Mouse (Mus musculus) embryonic facial prominence, embryonic 14.5 days (tissue): ENCODE measurements around the gene Tmprss9. TPM values are rescaled to one million over a fixed set of nuclear protein-coding genes. Genes with fewer than 3 reads are reported as not detected.
"Not testable (repeated sequence)": the region's sequence is repeated elsewhere in the genome, so short reads cannot be mapped to it uniquely, and the experiment has no call there.

Experiments
- ATAC-seq: fragments of 200-750 bp; cut with Nextera tagmentation; 2 replicates; pipeline ENCODE4 v1.8.0; 2017; ENCODE audit warnings: low read depth, moderate number of reproducible peaks, moderate TSS enrichment
- DNase-seq: peaks from one replicate; pipeline ENCODE4 v3.0.0-alpha.2; 2015; ENCODE audit warnings: low spot score
- H3K27ac ChIP-seq: fragments of 300-500 bp; sonication (generic); replicated peaks from 2 replicates; pipeline ENCODE4 v1.5.1; 2014; ENCODE audit warnings: low read depth, mild to moderate bottlenecking, low read length, moderate library complexity
- H3K27me3 ChIP-seq: fragments of 300-500 bp; sonication (generic); replicated peaks from 2 replicates; pipeline ENCODE4 v1.6.1; 2014; ENCODE audit warnings: low read length; ENCODE audit not compliant: control insufficient read depth, insufficient read depth
- H3K36me3 ChIP-seq: fragments of 300-500 bp; sonication (generic); 2 replicates; pipeline ENCODE4 v1.6.1; 2014; ENCODE audit warnings: low read length, mixed read lengths; ENCODE audit not compliant: control insufficient read depth, insufficient read depth
- H3K4me1 ChIP-seq: fragments of 300-500 bp; sonication (generic); 2 replicates; pipeline ENCODE4 v1.6.1; 2014; ENCODE audit warnings: antibody characterized with exemption, low read length; ENCODE audit not compliant: control insufficient read depth, insufficient read depth
- H3K4me2 ChIP-seq: fragments of 300-500 bp; sonication (generic); 2 replicates; pipeline ENCODE4 v1.6.1; 2014; ENCODE audit warnings: low read depth, mild to moderate bottlenecking, low read length, moderate library complexity, mixed read lengths
- H3K4me3 ChIP-seq: fragments of 300-500 bp; sonication (generic); 2 replicates; pipeline ENCODE4 v1.5.1; 2014; ENCODE audit warnings: low read depth, mild to moderate bottlenecking, low read length
- H3K9ac ChIP-seq: fragments of 300-500 bp; sonication (generic); 2 replicates; pipeline ENCODE4 v1.6.1; 2014; ENCODE audit warnings: low read depth, mild to moderate bottlenecking, low read length, moderate library complexity, mixed read lengths
- H3K9me3 ChIP-seq: fragments of 300-500 bp; sonication (generic); 2 replicates; pipeline ENCODE4 v1.6.1; 2016; ENCODE audit warnings: low read length; ENCODE audit not compliant: control insufficient read depth
- WGBS: fragments of 180-500 bp; shearing (Covaris S2); extraction: QIAGEN DNeasy Blood & Tissue Kit; methylation state at CpG from one replicate; pipeline ENCODE4 v1.1.7; 2014; 5-methylcytosine and 5-hydroxymethylcytosine counted together
- polyA plus RNA-seq: library from polyadenylated mRNA; unstranded; fragments of >200 nt; fragmentation: Nextera tagmentation; extraction: Ambion mirVana; gene quantifications from 2 replicates; pipeline ENCODE4 v1.2.1, GENCODE M21; 2014

The Tmprss9 gene
- polyA plus RNA-seq, 1 experiment from 2014 or later: 0.06 TPM

GRCm38 (mm10) chr10:80827063-80827869 is 44.4 kb upstream of the Tmprss9 start:
- ATAC-seq (no peak), DNase-seq (no peak)
- Histone ChIP-seq H3K9ac (peak overlapping the region; percentile 94), H3K27ac (peak overlapping the region; percentile 91), H3K4me2 (peak overlapping the region; percentile 86), H3K4me3 (peak overlapping the region; percentile 81), H3K9me3 (no peaks in the 10 kb centered on the region), H3K4me1 (peaks cover 7% of the 10 kb centered on the region; the same call in 1 of the 2 replicates), H3K36me3 (peaks cover 23% of the 10 kb centered on the region), H3K27me3 (no peaks in the 10 kb centered on the region)
- 8% methylated on average over 26 of the region's 29 CpGs for WGBS

- Histone ChIP-seq H3K27ac (no peak overlapping the region), H3K27me3 (no peaks in the 10 kb centered on the region), H3K4me2 (peak overlapping the region; percentile 86), H3K9ac (peak overlapping the region; percentile 94), H3K9me3 (no peaks in the 10 kb centered on the region), H3K4me1 (peaks cover 7% of the 10 kb centered on the region; the same call in 1 of the 2 replicates), H3K36me3 (peaks cover 23% of the 10 kb centered on the region), H3K4me3 (peak overlapping the region; percentile 81)
- DNase-seq (no peak), ATAC-seq (no peak)
- 67% methylated on average over 10 of the region's 10 CpGs for WGBS
Measured at GRCm38 (mm10) chr10:80827870-80828420, 43.7 kb upstream of the Tmprss9 start.

DNA sequence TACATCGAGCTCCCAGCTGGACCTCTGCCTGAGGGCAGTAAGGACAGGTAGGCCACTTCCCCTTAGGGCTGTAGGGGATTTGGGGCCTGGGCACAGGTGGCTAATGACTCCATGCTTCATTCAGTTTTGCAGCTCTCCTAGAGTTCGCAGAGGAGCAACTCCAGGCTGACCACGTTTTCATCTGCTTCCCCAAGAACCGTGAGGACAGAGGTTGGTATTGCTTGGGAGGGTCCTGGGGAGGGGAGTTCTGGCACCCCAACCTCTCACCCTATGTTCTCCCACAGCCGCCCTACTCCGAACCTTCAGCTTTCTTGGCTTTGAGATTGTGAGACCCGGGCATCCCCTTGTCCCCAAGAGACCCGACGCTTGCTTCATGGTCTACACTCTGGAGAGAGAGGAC is 43.1 kb upstream of the Tmprss9 start:
- not testable (repeated sequence) for DNase-seq, H3K4me1 ChIP-seq, H3K27me3 ChIP-seq, H3K27ac ChIP-seq, H3K9me3 ChIP-seq, H3K9ac ChIP-seq, ATAC-seq
- 74% methylated on average over 6 of the region's 9 CpGs for WGBS
- peaks cover 23% of the 10 kb centered on the region for H3K36me3 ChIP-seq
- H3K4me3 ChIP-seq: peak overlapping the region; percentile 81
- peak overlapping the region; percentile 86 for H3K4me2 ChIP-seq

GRCm38 (mm10) chr10:80829359-80830278 is 42.0 kb upstream of the Tmprss9 start:
- Histone ChIP-seq H3K36me3 (peaks cover 23% of the 10 kb centered on the region), H3K9ac (no peak overlapping the region), H3K27ac (no peak overlapping the region), H3K4me2 (no peak overlapping the region), H3K4me3 (no peak overlapping the region), H3K9me3 (peaks cover 4% of the 10 kb centered on the region; the same call in 1 of the 2 replicates), H3K27me3 (peaks cover 6% of the 10 kb centered on the region), H3K4me1 (peaks cover 7% of the 10 kb centered on the region; the same call in 1 of the 2 replicates)
- ATAC-seq (no peak), DNase-seq (no peak)
- 75% methylated on average over 1 of the region's 1 CpGs for WGBS

DNA sequence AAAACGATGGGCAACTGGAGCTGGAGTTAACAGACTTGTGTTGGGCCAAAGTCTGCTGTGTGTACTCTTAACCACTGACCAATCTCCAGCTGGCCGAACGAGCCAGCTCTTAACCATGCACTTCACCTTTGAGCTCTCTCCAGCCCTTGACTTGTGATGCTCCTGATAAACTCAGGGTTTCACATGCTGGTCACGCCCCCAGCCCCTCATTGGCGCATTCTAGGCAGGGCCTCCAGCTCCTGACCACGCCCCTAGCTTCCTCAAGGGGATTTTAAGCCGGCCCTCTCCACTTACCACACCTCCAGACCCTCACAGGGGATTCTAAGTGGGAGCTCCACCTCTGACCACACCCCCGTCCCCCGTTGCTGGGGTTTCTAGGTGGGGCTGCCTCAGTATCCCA is 40.5 kb upstream of the Tmprss9 start:
- 2% methylated on average over 9 of the region's 9 CpGs for WGBS
- H3K27ac ChIP-seq: no peak overlapping the region
- H3K4me2 ChIP-seq: no peak overlapping the region
- no peak overlapping the region for H3K9ac ChIP-seq
- peaks cover 23% of the 10 kb centered on the region for H3K36me3 ChIP-seq
- DNase-seq (peak; percentile 84), ATAC-seq (no peak)
- H3K27me3 ChIP-seq: peaks cover 21% of the 10 kb centered on the region
- peaks cover 7% of the 10 kb centered on the region; the same call in 1 of the 2 replicates for H3K9me3 ChIP-seq
- no peak overlapping the region for H3K4me3 ChIP-seq
- H3K4me1 ChIP-seq: peaks cover 7% of the 10 kb centered on the region; the same call in 1 of the 2 replicates

GRCm38 (mm10) chr10:80832818-80833217 is 38.8 kb upstream of the Tmprss9 start:
- ATAC-seq (no peak), DNase-seq (no peak)
- Histone ChIP-seq H3K9me3 (peaks cover 7% of the 10 kb centered on the region; the same call in 1 of the 2 replicates), H3K4me3 (no peak overlapping the region), H3K27me3 (peaks cover 25% of the 10 kb centered on the region), H3K4me2 (no peak overlapping the region), H3K9ac (no peak overlapping the region), H3K4me1 (peaks cover 3% of the 10 kb centered on the region; the same call in 1 of the 2 replicates), H3K36me3 (peaks cover 23% of the 10 kb centered on the region), H3K27ac (no peak overlapping the region)
- WGBS: 53% methylated on average over 6 of the region's 7 CpGs

DNA sequence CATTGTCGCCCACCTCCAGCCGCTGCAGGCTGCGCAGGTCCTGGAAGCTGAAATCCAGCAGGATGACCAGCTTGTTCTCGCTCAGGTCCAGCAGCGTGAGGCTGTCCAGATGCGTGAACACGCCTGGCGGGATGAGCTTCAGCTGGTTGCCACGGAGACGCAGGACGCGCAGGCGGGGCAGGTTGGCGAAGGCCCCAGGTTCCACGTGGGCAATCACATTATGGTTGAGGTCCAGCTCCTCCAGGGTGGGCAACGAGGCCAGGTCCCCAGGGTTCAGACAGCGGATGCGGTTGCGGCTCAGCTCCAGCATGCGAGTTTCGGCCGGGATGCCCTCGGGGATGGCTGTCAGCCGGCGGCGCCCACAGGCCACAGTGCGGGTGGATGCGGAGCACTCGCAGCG is 36.0 kb upstream of the Tmprss9 start:
- ATAC-seq: no peak
- Histone ChIP-seq H3K9me3 (peaks cover 7% of the 10 kb centered on the region; the same call in 1 of the 2 replicates), H3K36me3 (peaks cover 1% of the 10 kb centered on the region; the same call in 1 of the 2 replicates), H3K27ac (no peak overlapping the region), H3K4me2 (no peak overlapping the region), H3K4me1 (no peaks in the 10 kb centered on the region), H3K27me3 (peaks cover 25% of the 10 kb centered on the region), H3K4me3 (no peak overlapping the region), H3K9ac (no peak overlapping the region)
- 59% methylated on average over 29 of the region's 30 CpGs for WGBS
- DNase-seq: no peak

GRCm38 (mm10) chr10:80836949-80837379 is 34.7 kb upstream of the Tmprss9 start:
- no peak overlapping the region for H3K27ac ChIP-seq
- no peak overlapping the region for H3K4me3 ChIP-seq
- no peaks in the 10 kb centered on the region for H3K36me3 ChIP-seq
- 45% methylated on average over 7 of the region's 7 CpGs for WGBS
- peaks cover 25% of the 10 kb centered on the region for H3K27me3 ChIP-seq
- ATAC-seq (no peak), DNase-seq (peak; percentile 26)
- no peak overlapping the region for H3K4me2 ChIP-seq
- peaks cover 7% of the 10 kb centered on the region; the same call in 1 of the 2 replicates for H3K9me3 ChIP-seq
- no peak overlapping the region for H3K9ac ChIP-seq
- H3K4me1 ChIP-seq: no peaks in the 10 kb centered on the region
